Mouse (Mus musculus) cerebellum, adult 2 months (tissue): Measurements from ENCODE around the gene Bbc3.

Experiments
- CTCF ChIP-seq: fragments of 200-500 bp; IDR thresholded peaks from 2 replicates; pipeline ENCODE4 v1.5.1; 2011; ENCODE audit warnings: low read depth, mild to moderate bottlenecking, control low read depth, low read length, moderate library complexity, borderline replicate concordance; ENCODE audit not compliant: insufficient read depth
- POLR2A ChIP-seq: fragments of 200-500 bp; IDR thresholded peaks from 2 replicates; pipeline ENCODE4 v1.6.1; 2011; ENCODE audit warnings: low read length, control low read depth, borderline replicate concordance; ENCODE audit not compliant: insufficient read depth

- TF ChIP-seq CTCF (no peak), POLR2A (no peak)
Measured at GRCm38 (mm10) chr7:16265856-16266255, 42.3 kb upstream of the Bbc3 start.
